Mouse (Mus musculus): ENCODE data around the gene Hist1h2bf. TPM values are rescaled to one million over a fixed set of nuclear protein-coding genes. Genes with fewer than 3 reads are reported as not detected.
"Not testable (repeated sequence)": the region's sequence is repeated elsewhere in the genome, so short reads cannot be mapped to it uniquely, and the experiment has no call there.

Hist1h2bf gene
- polyA plus RNA-seq, 1 experiment from 2014 or later = 5.9 TPM

- not testable (repeated sequence) for H3K36me3 ChIP-seq (ENCODE audit: control insufficient read depth, insufficient read depth, low read length); H3K27me3 ChIP-seq (ENCODE audit: control insufficient read depth, insufficient read depth, low read length); ATAC-seq (replicated peaks; ENCODE audit: low FRiP score); H3K9me3 ChIP-seq (ENCODE audit: control insufficient read depth, low read length); H3K4me1 ChIP-seq (replicated peaks; ENCODE audit: control insufficient read depth, insufficient read depth, low read length)
- 0% methylated on average over 8 of the region's 40 CpGs for WGBS
- peak overlapping the region; percentile 95 for H3K27ac ChIP-seq (ENCODE audit: low read depth, low read length)
- H3K4me3 ChIP-seq (ENCODE audit: low read depth, low read length) = peak overlapping the region; percentile 45
- H3K4me2 ChIP-seq (ENCODE audit: low read depth, low read length, severe bottlenecking) = peak overlapping the region; percentile 65
- peak overlapping the region; percentile 80 for H3K9ac ChIP-seq (ENCODE audit: low read length)
- DNase-seq (ENCODE audit: low spot score) = peak; percentile 75
Measured at GRCm38 (mm10) chr13:23575864-23576313, 1.9 kb upstream of the Hist1h2bf start.

GRCm38 (mm10) chr13:23575271-23575851 is 1.4 kb upstream of the Hist1h2bf start, which contains the start of gene Hist1h3d:
TSS of gene Hist1h3d (plus strand) at chr13:23575763.
- Histone ChIP-seq H3K4me1 (replicated peaks; ENCODE audit: control insufficient read depth, insufficient read depth, low read length) (peaks cover 3% of the 10 kb centered on the region; the same call in 1 of the 2 replicates), H3K27me3 (ENCODE audit: control insufficient read depth, insufficient read depth, low read length) (no peaks in the 10 kb centered on the region), H3K9me3 (ENCODE audit: control insufficient read depth, low read length) (no peaks in the 10 kb centered on the region), H3K36me3 (ENCODE audit: control insufficient read depth, insufficient read depth, low read length) (no peaks in the 10 kb centered on the region), H3K9ac (ENCODE audit: low read length) (peak within 1 kb of the TSS; percentile 80), H3K4me3 (ENCODE audit: low read depth, low read length) (peak within 1 kb of the TSS; percentile 45), H3K27ac (ENCODE audit: low read depth, low read length) (peak within 1 kb of the TSS; percentile 95), H3K4me2 (ENCODE audit: low read depth, low read length, severe bottlenecking) (peak within 1 kb of the TSS; percentile 65)
- WGBS = under 1% methylated on average over 18 of the region's 18 CpGs
- peak; percentile 59 for DNase-seq (ENCODE audit: low spot score)
- peak; percentile 59 for ATAC-seq (replicated peaks; ENCODE audit: low FRiP score)

DNA sequence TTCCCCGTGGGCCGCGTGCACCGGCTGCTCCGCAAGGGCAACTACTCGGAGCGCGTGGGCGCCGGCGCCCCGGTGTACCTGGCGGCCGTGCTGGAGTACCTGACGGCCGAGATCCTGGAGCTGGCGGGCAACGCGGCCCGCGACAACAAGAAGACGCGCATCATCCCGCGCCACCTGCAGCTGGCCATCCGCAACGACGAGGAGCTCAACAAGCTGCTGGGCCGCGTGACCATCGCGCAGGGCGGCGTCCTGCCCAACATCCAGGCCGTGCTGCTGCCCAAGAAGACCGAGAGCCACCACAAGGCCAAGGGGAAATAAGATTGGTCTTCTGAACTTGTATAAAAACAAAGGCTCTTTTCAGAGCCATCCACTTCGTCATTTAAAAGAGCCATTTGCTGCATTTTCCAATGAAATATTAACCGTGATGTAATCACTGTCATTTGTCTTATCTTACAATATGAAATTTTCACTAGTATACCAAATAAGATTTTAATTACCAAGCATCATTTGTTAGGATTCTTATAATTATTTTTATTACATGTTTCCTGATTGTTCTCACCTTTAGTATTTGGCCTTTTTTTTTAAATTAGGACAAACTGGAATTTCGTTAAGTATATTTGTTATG is 662 bp upstream of the Hist1h2bf start:
- H3K36me3 ChIP-seq (ENCODE audit: control insufficient read depth, insufficient read depth, low read length); H3K9me3 ChIP-seq (ENCODE audit: control insufficient read depth, low read length); H3K4me1 ChIP-seq (replicated peaks; ENCODE audit: control insufficient read depth, insufficient read depth, low read length); DNase-seq (ENCODE audit: low spot score); H3K27me3 ChIP-seq (ENCODE audit: control insufficient read depth, insufficient read depth, low read length): not testable (repeated sequence)
- Histone ChIP-seq H3K27ac (ENCODE audit: low read depth, low read length) (peak overlapping the region; percentile 96), H3K4me2 (ENCODE audit: low read depth, low read length, severe bottlenecking) (peak overlapping the region; percentile 45), H3K4me3 (ENCODE audit: low read depth, low read length) (peak overlapping the region; percentile 45), H3K9ac (ENCODE audit: low read length) (peak overlapping the region; percentile 62)
- 0% methylated on average over 5 of the region's 39 CpGs for WGBS
- ATAC-seq (replicated peaks; ENCODE audit: low FRiP score) = peak; percentile 0; the same call in 1 of the 2 replicates

DNA sequence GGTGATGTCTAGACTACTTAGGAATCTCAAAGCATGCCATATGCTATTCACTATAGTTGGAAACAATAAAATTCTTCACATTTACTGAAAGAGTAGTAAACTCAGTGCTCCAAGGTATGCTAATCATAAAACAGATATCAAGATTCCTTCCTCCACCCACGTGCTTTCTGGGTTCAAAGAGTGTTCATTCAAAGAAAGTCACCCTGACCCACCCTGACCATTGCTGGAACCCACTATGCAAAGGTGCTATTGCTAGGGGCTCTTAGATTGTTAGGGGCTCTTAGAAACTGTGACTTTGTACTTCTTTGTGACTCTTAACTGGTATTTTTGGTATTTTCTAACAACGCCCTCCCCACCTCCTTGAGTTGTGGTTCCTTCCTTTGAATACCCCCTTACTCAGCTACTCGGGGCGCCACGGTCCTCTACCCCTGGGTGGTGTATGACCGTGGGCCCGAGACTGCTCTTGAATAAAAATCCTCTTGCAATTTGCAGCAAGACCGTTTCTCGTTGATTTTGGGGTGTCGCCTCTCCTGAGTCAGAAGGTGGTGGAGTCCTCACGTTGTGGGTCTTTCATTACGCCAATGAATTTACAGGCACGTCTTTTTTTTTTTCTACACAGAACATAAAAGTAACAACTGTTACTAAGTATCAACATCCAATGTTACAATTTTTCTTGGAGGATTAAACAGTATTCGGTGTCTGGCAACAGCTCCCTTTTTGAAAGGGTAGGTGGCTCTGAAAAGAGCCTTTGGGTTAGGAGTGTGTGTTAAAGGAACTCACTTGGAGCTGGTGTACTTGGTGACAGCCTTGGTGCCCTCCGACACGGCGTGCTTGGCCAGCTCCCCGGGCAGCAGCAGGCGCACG is 730 bp downstream of the Hist1h2bf start:
- H3K9me3 ChIP-seq (ENCODE audit: control insufficient read depth, low read length); H3K36me3 ChIP-seq (ENCODE audit: control insufficient read depth, insufficient read depth, low read length); ATAC-seq (replicated peaks; ENCODE audit: low FRiP score); H3K27me3 ChIP-seq (ENCODE audit: control insufficient read depth, insufficient read depth, low read length); H3K4me1 ChIP-seq (replicated peaks; ENCODE audit: control insufficient read depth, insufficient read depth, low read length): not testable (repeated sequence)
- peak overlapping the region; percentile 45 for H3K4me3 ChIP-seq (ENCODE audit: low read depth, low read length)
- H3K9ac ChIP-seq (ENCODE audit: low read length) = peak overlapping the region; percentile 72
- peak overlapping the region; percentile 66 for H3K4me2 ChIP-seq (ENCODE audit: low read depth, low read length, severe bottlenecking)
- peak; percentile 62 for DNase-seq (ENCODE audit: low spot score)
- 11% methylated on average over 17 of the region's 20 CpGs for WGBS
- peak overlapping the region; percentile 96 for H3K27ac ChIP-seq (ENCODE audit: low read depth, low read length)

- Histone ChIP-seq H3K27ac (ENCODE audit: low read depth, low read length) (peak overlapping the region; percentile 96), H3K4me3 (ENCODE audit: low read depth, low read length) (peak overlapping the region; percentile 45), H3K9ac (ENCODE audit: low read length) (peak overlapping the region; percentile 72), H3K4me1 (replicated peaks; ENCODE audit: control insufficient read depth, insufficient read depth, low read length) (peaks cover 7% of the 10 kb centered on the region; the same call in 1 of the 2 replicates), H3K27me3 (ENCODE audit: control insufficient read depth, insufficient read depth, low read length) (no peaks in the 10 kb centered on the region), H3K9me3 (ENCODE audit: control insufficient read depth, low read length) (no peaks in the 10 kb centered on the region), H3K36me3 (ENCODE audit: control insufficient read depth, insufficient read depth, low read length) (no peaks in the 10 kb centered on the region), H3K4me2 (ENCODE audit: low read depth, low read length, severe bottlenecking) (peak overlapping the region; percentile 66)
- DNase-seq (ENCODE audit: low spot score) (no peak), ATAC-seq (replicated peaks; ENCODE audit: low FRiP score) (no peak)
- 47% methylated on average over 2 of the region's 2 CpGs for WGBS
Measured at GRCm38 (mm10) chr13:23572218-23573033, 1.6 kb downstream of the Hist1h2bf start.

- not testable (repeated sequence) for H3K9me3 ChIP-seq (ENCODE audit: control insufficient read depth, low read length); DNase-seq (ENCODE audit: low spot score); H3K27me3 ChIP-seq (ENCODE audit: control insufficient read depth, insufficient read depth, low read length); H3K36me3 ChIP-seq (ENCODE audit: control insufficient read depth, insufficient read depth, low read length); H3K4me1 ChIP-seq (replicated peaks; ENCODE audit: control insufficient read depth, insufficient read depth, low read length); ATAC-seq (replicated peaks; ENCODE audit: low FRiP score)
- Histone ChIP-seq H3K4me2 (ENCODE audit: low read depth, low read length, severe bottlenecking) (peak overlapping the region; percentile 66), H3K4me3 (ENCODE audit: low read depth, low read length) (peak overlapping the region; percentile 45), H3K27ac (ENCODE audit: low read depth, low read length) (peak overlapping the region; percentile 96), H3K9ac (ENCODE audit: low read length) (peak overlapping the region; percentile 72)
- WGBS = under 1% methylated on average over 9 of the region's 34 CpGs
Measured at GRCm38 (mm10) chr13:23571504-23572217, 2.3 kb downstream of the Hist1h2bf start.

DNA sequence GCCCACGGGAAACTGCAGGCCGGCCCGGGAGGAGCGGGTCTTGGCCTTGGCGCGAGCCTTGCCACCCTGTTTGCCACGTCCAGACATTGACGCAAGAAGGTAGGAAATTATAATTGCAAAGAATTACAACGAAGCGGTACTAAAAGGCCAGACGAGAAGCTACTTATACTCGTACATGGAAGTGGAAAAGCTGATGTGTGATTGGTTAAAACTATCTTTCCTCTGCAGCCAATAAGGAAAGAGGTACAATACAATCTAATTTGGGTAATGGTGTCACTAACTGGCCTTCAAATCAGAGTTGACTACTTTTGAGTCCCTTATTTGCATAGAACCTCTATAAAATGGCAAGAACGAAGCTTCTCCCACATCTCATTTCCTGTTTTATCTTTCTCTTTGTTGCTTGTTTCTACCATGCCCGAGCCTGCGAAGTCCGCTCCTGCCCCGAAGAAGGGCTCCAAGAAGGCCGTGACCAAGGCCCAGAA is 2.9 kb downstream of the Hist1h2bf start, which contains the start of the genes Hist1h2ae and Hist1h2bg:
Gene Hist1h2ae (minus strand): TSS at position 199 of the 482 bp plus-strand sequence.
Gene Hist1h2bg (plus strand): TSS at position 375 of the 482 bp plus-strand sequence.
- no peaks in the 10 kb centered on the region for H3K36me3 ChIP-seq (ENCODE audit: control insufficient read depth, insufficient read depth, low read length)
- peak; percentile 89 for ATAC-seq (replicated peaks; ENCODE audit: low FRiP score)
- 0% methylated on average over 18 of the region's 18 CpGs for WGBS

More for the DNA sequence above, 2.9 kb downstream of the Hist1h2bf start, which contains the start of the genes Hist1h2ae and Hist1h2bg:
- Histone ChIP-seq H3K4me3 (ENCODE audit: low read depth, low read length) (peak within 1 kb of the TSS; percentile 45), H3K9ac (ENCODE audit: low read length) (peak within 1 kb of the TSS; percentile 72), H3K9me3 (ENCODE audit: control insufficient read depth, low read length) (no peaks in the 10 kb centered on the region), H3K4me2 (ENCODE audit: low read depth, low read length, severe bottlenecking) (peak within 1 kb of the TSS; percentile 66), H3K27me3 (ENCODE audit: control insufficient read depth, insufficient read depth, low read length) (no peaks in the 10 kb centered on the region), H3K27ac (ENCODE audit: low read depth, low read length) (peak within 1 kb of the TSS; percentile 96), H3K4me1 (replicated peaks; ENCODE audit: control insufficient read depth, insufficient read depth, low read length) (peaks cover 7% of the 10 kb centered on the region; the same call in 1 of the 2 replicates)
- peak; percentile 83 for DNase-seq (ENCODE audit: low spot score)
